Mouse (Mus musculus) testis, postnatal 10 days (tissue): ENCODE results near the gene Enah.
A peak's percentile ranks its signal among the peaks of the same experiment; 100 is the strongest.

ENCODE experiments used
- DNase-seq: peaks from one replicate; pipeline ENCODE4 v3.0.0; 2021; ENCODE audit warnings: low spot score

Gene Enah

GRCm38 (mm10) chr1:182019926-182020801, at the start of gene Enah:
TSS of gene Enah (minus strand) at chr1:182019990.
- DNase-seq, result peak; percentile 82

GRCm38 (mm10) chr1:182068136-182068535, 48.3 kb upstream of the Enah start:
- no peak for DNase-seq

- DNase-seq, result no peak
Observed at GRCm38 (mm10) chr1:182066527-182067465, 47.0 kb upstream of the Enah start.

DNA sequence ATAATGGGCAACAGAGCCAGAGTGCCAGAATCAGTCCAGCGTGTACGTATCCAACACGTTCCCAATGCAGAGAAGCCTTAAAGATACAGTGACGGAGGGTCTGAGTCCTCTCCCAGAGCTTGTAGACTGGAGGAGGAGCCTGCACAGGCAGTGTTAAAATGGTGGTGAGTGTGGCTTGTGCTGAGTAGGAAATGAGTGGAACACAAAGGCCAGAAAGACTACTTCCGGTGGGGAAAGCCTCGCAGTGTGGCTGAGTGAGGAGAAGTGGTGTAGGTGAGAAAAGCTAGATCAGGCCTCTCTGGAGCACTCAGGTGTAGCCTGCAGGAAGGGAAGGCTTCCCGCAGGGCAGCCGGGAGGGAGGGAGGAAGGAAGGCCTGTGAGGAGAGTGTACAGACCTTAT, 43.9 kb upstream of the Enah start:
- no peak for DNase-seq

DNA sequence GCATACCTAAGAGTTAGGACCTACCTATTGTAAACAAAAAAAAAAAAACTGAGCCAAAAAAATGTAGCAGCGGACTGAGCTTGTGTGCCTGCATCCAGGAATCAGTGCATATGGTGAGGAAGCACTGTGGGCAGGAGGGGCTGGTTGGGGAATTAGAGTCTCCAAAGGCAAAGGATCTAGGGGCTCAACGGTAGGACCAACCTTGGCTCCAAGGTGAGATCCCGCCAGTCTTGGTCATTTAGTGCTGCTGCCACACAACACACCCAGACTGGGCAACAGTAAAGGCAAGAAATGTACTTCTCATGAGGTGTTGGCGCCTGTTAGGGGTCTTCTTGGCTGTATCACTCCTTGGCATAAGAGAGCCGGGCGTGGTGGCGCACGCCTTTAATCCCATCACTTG, 43.0 kb upstream of the Enah start:
- no peak for DNase-seq

DNA sequence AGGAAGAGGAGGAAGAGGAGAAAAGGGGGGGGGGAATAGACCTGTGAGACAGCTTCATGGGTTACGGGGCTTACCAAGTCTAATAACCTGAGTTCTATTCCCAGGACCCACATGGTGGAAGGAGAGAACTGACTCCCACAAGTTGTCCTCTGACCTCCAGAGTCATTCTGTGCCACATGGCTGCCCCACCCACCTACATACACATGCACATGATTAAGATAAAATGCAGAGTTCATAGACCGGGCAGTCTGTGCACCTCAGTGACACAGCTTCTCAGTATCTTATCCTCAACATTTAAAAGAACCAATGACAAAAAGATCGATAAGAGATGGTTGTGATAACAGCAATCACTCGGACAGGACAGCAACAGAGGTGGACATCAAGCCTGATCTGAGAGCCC, 41.4 kb upstream of the Enah start:
- DNase-seq, result no peak

DNA sequence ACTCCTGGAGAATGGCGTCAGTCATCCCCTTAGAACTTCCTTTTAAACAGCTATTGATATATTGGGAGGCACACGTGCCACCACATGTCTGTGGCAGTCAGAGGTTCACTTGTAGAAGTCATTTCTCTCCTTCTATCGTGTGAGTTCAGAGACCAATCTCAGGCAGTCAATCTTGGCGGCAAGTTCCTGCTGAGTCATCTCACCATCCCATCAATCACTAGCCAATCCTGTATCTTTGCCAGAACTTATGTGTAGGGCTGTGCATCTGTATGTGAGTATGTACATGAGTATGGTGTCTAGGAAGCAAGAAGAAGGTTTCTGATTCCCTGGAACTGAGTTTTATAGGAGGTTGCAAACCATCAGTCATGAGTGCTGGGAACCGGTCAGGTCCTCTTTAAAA, 40.0 kb upstream of the Enah start:
- no peak for DNase-seq

- no peak for DNase-seq
Observed at GRCm38 (mm10) chr1:182057998-182058397, 38.2 kb upstream of the Enah start.

DNA sequence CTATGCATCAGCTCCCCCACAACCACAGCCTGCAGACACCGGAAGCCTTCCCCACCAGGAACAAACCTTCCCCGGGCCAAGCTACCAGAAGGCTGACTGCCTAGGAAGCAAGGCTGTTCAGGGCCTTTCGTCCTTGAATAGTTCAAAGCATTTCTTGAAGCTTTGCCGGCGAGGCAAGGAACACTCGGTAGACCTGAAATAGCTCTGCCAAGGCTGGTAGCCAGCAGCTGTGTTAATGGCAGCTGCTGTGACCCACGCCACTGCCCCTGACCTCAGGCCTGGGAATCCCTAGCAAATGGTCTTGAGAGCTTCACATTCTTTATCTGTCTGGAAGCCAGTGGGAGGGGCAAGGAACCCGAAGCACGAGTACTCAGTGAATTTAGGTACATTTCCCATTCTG, 35.3 kb upstream of the Enah start:
- DNase-seq, result peak; percentile 57

DNA sequence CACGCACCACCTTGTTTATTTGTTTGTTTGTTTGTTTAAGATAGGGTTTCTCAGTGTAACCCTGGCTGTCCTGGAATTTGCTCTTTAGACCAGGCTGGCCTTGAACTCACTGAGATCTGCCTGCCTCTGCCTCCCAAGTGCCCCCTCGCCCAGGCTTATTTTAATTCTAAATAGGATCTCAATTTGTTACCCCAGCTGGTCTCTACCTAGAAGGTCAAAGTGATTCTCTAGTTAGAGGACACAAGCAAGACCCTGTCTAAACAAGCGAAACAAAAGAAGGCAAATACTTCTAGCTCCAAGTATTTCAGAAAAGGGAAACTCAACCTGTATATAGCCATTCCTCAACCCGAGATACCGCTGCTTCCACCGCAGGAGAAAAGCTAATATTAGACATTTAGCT, 34.9 kb upstream of the Enah start:
- DNase-seq, result no peak

DNA sequence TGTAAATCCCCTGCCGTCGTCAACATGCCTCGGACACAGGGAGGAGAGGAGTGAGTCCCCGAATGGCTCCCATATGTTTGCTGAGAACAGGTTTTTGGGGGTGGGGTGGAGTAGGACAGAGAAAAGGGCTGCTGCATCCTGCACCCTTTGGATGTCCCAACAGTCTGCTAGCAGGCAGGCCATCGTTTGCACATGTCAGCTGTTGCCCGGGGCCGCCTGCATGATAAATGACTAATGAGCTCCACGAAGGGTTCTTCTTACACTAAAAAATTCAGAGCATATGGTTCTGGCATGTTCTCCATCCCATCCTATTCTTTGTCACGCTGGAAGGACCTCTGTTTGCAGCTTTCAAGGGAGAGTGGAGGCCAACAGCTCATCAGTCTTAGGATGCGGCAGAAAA, 33.2 kb upstream of the Enah start:
- no peak for DNase-seq

- no peak for DNase-seq
Observed at GRCm38 (mm10) chr1:182052385-182052784, 32.6 kb upstream of the Enah start.

DNA sequence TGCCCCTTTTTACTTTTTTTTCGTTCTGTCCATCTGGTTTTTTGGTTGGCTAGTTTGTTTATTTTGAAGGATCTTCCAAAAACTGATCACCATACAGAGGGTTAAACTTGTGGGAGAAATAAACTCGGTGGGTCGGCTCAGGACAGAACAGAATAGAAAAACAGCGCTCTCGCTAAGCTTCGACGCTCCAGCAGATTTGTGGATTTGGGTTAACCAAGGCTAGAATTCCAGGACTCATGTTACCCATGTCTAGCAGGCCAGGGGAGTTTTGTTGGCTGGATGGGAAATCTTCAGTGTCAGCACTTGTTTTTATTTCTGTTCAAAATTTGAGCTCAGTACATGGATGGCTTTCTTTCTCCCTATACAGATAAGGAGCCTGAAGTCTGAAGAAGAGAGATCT, 30.0 kb upstream of the Enah start:
- no peak for DNase-seq

DNA sequence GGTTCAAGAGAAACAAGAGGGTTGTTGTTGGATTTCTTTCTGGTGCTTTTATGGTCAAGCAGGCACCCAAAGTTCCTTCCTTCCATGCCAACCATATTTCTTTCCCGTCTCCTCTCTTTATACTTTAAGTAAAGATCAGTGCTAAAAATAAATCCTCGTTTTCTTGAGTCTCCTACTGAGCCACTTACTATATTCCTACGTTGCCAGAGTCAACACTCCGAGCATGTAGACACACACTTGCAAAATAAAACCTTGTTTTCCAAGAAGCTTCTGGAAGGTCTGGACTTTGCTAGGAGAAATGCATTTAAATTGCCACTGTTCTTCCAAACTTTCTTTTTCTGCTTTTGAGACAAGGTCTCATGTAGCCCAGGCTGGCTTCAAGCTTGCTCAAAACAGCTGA, 28.3 kb upstream of the Enah start:
- DNase-seq, result no peak

DNA sequence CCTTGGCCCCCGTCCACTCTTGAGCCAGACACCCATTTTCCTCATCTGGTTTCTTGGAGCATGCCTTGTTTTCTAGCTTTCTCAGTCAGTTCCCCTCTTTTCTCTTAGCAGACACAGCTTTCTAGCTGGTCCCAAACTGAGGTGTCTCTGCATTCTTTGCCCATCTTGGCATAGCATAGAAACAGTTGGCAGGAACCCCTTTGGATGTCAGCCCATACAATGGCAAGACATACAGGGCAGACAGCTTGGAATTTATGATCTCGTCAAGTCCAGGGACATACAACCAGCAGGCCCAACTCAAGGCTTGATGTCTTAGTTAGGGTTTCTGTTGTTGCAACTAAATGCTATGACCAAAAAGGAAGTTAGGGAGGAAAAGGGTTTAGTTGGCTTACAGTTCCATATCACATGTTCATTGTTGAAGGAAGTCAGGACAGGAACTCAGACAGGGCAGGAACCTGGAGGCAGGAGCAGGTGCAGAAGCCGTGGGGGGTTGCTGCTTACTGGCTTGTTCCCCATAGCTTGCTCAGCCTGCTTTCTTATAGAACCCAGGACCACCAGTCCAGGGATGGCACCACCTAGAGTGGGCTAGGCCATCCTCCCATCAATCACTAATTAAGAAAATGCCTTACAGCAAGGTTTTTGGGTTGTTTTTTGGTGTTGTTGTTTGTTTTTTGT, 27.4 kb upstream of the Enah start:
- no peak for DNase-seq

- no peak for DNase-seq
Observed at GRCm38 (mm10) chr1:182045208-182045607, 25.4 kb upstream of the Enah start.

DNA sequence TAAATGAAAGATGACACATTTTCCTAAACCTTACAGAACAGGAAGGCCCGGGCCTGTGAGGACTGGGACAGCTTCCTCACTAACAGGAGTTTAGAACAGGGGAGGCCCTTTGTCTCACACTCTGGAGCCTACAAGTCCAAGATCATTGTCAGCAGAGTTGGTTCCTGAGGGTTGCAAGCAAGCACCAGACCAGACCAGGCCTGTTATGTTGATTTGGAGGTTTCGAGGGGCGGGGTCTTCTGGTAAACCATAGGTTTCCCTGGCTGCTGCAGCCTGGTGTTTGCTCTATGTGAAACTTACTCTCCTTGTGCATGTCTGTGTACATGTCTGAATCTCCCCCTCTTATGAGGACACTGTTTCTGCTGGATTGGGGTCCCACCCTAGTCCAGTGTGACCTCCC, 20.7 kb upstream of the Enah start:
- no peak for DNase-seq

DNA sequence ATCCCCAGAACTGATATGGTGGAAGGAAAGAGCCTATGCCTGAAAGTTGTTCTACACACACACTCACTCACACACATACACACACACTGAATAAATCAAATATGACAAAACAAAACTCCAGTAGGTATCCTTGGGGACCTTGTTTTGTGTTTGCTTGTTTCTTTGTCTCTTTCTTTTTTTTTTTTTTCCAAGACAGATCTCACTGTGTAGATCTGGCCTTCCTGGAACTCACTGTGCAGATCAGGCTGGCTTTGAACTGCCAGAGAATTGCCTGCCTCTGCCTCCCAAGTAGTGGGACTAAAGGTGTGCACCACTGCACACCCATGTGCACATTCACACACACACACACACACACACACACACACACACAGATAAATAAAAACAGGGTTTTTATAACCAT, 12.0 kb upstream of the Enah start:
- no peak for DNase-seq

GRCm38 (mm10) chr1:182031066-182031465, 11.3 kb upstream of the Enah start:
- DNase-seq, result no peak

DNA sequence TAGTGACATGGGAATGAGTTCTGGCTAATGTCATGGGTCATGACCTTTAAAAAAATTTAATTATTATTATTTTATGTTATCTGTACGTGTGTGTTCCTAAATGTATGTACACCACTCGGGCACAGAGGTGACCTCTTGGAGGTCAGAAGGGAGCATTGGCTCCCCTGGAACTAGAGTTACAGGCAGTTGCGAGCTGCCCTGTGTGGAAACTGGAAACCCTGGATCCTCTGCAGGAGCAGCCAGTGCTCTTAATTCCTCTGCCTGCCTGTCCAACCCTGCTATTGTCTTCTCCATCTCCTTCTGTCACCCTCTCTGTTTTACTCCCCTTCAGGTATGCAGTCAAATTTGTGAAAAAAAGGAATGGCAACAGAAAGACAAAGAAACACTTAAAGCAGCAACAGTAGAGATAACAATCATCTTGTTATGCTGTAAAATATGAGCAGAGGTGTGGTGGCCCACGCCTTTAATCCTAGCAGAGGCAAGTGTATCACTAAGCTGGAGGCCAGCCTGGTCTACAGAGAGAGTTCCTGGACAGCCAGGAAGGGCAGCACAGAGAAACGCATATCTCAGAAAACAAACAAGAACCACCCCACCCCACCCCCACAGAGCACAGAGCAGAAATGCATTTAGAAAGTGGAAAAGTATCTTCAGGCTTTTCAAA, 10.3 kb upstream of the Enah start:
- DNase-seq, result no peak

DNA sequence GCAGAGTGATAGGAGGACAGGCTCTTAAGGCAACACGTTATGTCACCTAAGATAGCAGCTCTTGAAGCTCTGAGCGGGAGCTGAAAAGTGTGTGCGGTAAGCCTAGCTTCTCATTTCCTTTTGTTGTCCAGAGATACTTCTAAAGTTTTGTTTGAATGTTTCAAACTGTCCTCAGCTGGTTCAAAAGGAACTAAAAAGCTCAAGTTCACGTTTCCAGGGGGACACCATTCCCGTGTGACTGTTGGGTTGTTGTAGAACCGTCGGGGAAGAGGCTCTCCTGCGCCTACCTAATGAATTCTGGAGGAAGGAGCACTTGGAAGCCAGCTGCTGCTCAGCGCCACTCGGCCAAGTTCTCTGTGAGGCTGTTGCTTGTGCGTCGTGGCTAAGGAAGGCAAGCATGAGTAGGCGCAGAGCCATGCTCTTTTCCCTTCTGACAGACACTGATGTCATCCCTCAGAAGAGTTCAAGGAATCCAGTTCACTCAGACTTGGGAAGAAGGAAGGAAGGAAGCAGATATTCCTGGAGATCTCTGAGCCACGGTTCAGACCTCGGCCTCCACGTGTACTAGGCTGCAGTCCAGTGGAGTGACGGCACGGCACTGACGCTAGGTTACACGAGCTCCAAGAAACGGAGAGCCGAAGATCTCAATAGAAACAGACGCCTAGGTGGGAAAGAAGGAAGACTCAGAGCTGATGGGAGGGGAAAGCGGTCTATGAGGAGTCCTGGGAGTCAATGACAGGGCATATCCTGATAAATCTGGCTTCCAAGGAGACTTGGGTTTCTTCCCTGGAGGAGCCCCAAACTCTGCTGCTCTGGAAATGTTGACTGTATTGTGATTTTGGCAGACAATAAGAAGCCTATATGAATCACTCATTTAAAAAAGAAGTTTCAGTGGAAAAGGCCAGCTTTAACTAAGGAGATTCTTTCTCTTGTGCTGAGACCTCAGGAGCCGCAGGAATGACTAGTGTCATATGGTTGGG, 8.7 kb upstream of the Enah start:
- DNase-seq, result no peak
